Mouse (Mus musculus) heart, adult 8-10 months (tissue): Measurements from ENCODE around the gene Btbd35f2. TPM values are rescaled to one million over a fixed set of nuclear protein-coding genes. Genes with fewer than 3 reads are reported as not detected.
"Not testable (repeated sequence)": the region's sequence is repeated elsewhere in the genome, so short reads cannot be mapped to it uniquely, and the experiment has no call there.

Experiments
- DNase-seq: peaks from one replicate; pipeline ENCODE4 v3.0.0; 2022; ENCODE audit warnings: low spot score
- total RNA-seq, 4 experiments: library from RNA; stranded (reverse); gene quantifications; 2 replicates each; pipeline ENCODE4 v1.2.4; 2022

The Btbd35f2 gene
- total RNA-seq = not detected

- not testable (repeated sequence) for DNase-seq
Observed at GRCm38 (mm10) chrX:32278094-32278493, at the start of gene Btbd35f2. TSS of gene Btbd35f2 (plus strand) at chrX:32278394.

Other genes with a start within 250 kb of the Btbd35f2 start
- gene Btbd35f22, start 230.6 kb upstream of the Btbd35f2 start, total RNA-seq = not detected